Mouse (Mus musculus) MEL (cell line): ENCODE data around the gene Miga1.

Source experiments
- CTCF ChIP-seq, 3 experiments: IDR thresholded peaks in 2 of 3; conservative IDR thresholded peaks in 1 of 3; 2 replicates each; pipeline ENCODE4 v1.5.1; 2011 to 2012; ENCODE audit warnings: low read length in 3 of 3, low read depth in 2 of 3, mild to moderate bottlenecking in 2 of 3, improper control_type of control experiment in 1 of 3, inconsistent platforms in 1 of 3, mixed read lengths in 1 of 3, moderate library complexity in 1 of 3; ENCODE audit not compliant: control insufficient read depth in 1 of 3, insufficient read depth in 1 of 3, poor library complexity in 1 of 3, severe bottlenecking in 1 of 3
- MAX ChIP-seq: IDR thresholded peaks from 2 replicates; pipeline ENCODE4 v1.6.1; 2011; ENCODE audit warnings: low read length, improper control_type of control experiment
- UBTF ChIP-seq: IDR thresholded peaks from 2 replicates; pipeline ENCODE4 v1.6.1; 2012; ENCODE audit warnings: low read depth, mild to moderate bottlenecking, inconsistent platforms, low read length, improper control_type of control experiment, moderate library complexity, borderline replicate concordance; ENCODE audit not compliant: insufficient read depth
- ZNF384 ChIP-seq: IDR thresholded peaks from 2 replicates; pipeline ENCODE4 v1.6.1; 2012; ENCODE audit warnings: low read depth, mild to moderate bottlenecking, inconsistent platforms, low read length, improper control_type of control experiment

GRCm38 (mm10) chr3:152384106-152384505 lies 43.9 kb upstream of the Miga1 start:
- no peak for TF ChIP-seq CTCF (IDR thresholded peaks at IDR 0.05 in 2 of 3, conservative IDR thresholded peaks at IDR 0.05 in 1 of 3; ENCODE audit: control insufficient read depth in 1 of 3, insufficient read depth in 1 of 3, low read depth in 2 of 3, low read length in 3 of 3, poor library complexity in 1 of 3, severe bottlenecking in 1 of 3)
- TF ChIP-seq MAX: no peak
- TF ChIP-seq UBTF: no peak
- TF ChIP-seq ZNF384: no peak
